Mouse (Mus musculus) heart, embryonic 10.5 days (tissue): Measurements from ENCODE around the gene Lmf2. TPM values are rescaled to one million over a fixed set of nuclear protein-coding genes. Genes with fewer than 3 reads are reported as not detected.

Experiments used
- DNase-seq: peaks from one replicate; pipeline ENCODE4 v3.0.0-alpha.2; 2017; ENCODE audit warnings: low spot score
- H3K27ac ChIP-seq: fragments of 300-500 bp; sonication (generic); 2 replicates; pipeline ENCODE4 v1.5.1; 2016; ENCODE audit warnings: mild to moderate bottlenecking
- H3K27me3 ChIP-seq: fragments of 300-500 bp; sonication (generic); 2 replicates; pipeline ENCODE4 v1.6.1; 2016; ENCODE audit warnings: mild to moderate bottlenecking; ENCODE audit not compliant: poor library complexity, insufficient read depth, severe bottlenecking
- H3K36me3 ChIP-seq: fragments of 300-500 bp; sonication (generic); 2 replicates; pipeline ENCODE4 v1.6.1; 2016; ENCODE audit warnings: mild to moderate bottlenecking, moderate library complexity
- H3K4me1 ChIP-seq: fragments of 300-500 bp; sonication (generic); 2 replicates; pipeline ENCODE4 v1.6.1; 2016; ENCODE audit warnings: mild to moderate bottlenecking
- H3K4me3 ChIP-seq: fragments of 300-500 bp; sonication (generic); 2 replicates; pipeline ENCODE4 v1.5.1; 2016; ENCODE audit warnings: mild to moderate bottlenecking, moderate library complexity
- H3K9me3 ChIP-seq: fragments of 300-500 bp; sonication (generic); 2 replicates; pipeline ENCODE4 v1.6.1; 2016; ENCODE audit warnings: mild to moderate bottlenecking, moderate library complexity
- WGBS: fragments of 180-500 bp; shearing (Covaris S2); methylation state at CpG from one replicate; pipeline ENCODE4 v1.1.7; 2016; 5-methylcytosine and 5-hydroxymethylcytosine counted together
- polyA plus RNA-seq: library from polyadenylated mRNA; unstranded; fragments of >200 nt; fragmentation: Nextera tagmentation; extraction: Ambion mirVana; gene quantifications from 2 replicates; pipeline ENCODE4 v1.2.1, GENCODE M21; 2016

Gene Lmf2
- polyA plus RNA-seq, 1 experiment from 2014 or later = 51.5 TPM

GRCm38 (mm10) chr15:89377362-89377761, 21.9 kb upstream of the Lmf2 start:
- Histone ChIP-seq H3K27me3 (peaks cover 62% of the 10 kb centered on the region), H3K9me3 (no peaks in the 10 kb centered on the region), H3K36me3 (peaks cover 5% of the 10 kb centered on the region), H3K27ac (no peak overlapping the region), H3K4me1 (peaks cover 44% of the 10 kb centered on the region), H3K4me3 (peak overlapping the region; percentile 22)
- DNase-seq = no peak
- 5% methylated on average over 18 of the region's 18 CpGs for WGBS

GRCm38 (mm10) chr15:89376957-89377356, 21.5 kb upstream of the Lmf2 start, which contains the start of gene Tymp:
Gene Tymp (minus strand): TSS chr15:89377039.
- H3K4me3 ChIP-seq = peak within 1 kb of the TSS; percentile 22
- H3K27me3 ChIP-seq = peaks cover 60% of the 10 kb centered on the region
- DNase-seq = no peak

GRCm38 (mm10) chr15:89376040-89376439, 20.6 kb upstream of the Lmf2 start:
- Histone ChIP-seq H3K36me3 (peaks cover 18% of the 10 kb centered on the region), H3K27ac (no peak overlapping the region), H3K27me3 (peaks cover 51% of the 10 kb centered on the region), H3K4me3 (no peak overlapping the region), H3K4me1 (peaks cover 50% of the 10 kb centered on the region), H3K9me3 (no peaks in the 10 kb centered on the region)
- WGBS = 77% methylated on average over 7 of the region's 7 CpGs
- no peak for DNase-seq

More at GRCm38 (mm10) chr15:89376957-89377356, 21.5 kb upstream of the Lmf2 start, which contains the start of gene Tymp:
- H3K4me1 ChIP-seq = peaks cover 48% of the 10 kb centered on the region
- H3K36me3 ChIP-seq = peaks cover 9% of the 10 kb centered on the region
- no peak within 1 kb of the TSS for H3K27ac ChIP-seq
- WGBS = 15% methylated on average over 16 of the region's 16 CpGs
- no peaks in the 10 kb centered on the region for H3K9me3 ChIP-seq

GRCm38 (mm10) chr15:89374801-89375534, 19.5 kb upstream of the Lmf2 start:
- H3K9me3 ChIP-seq = no peaks in the 10 kb centered on the region
- H3K4me3 ChIP-seq = peak overlapping the region; percentile 76
- H3K4me1 ChIP-seq = peaks cover 50% of the 10 kb centered on the region
- peaks cover 28% of the 10 kb centered on the region for H3K36me3 ChIP-seq
- H3K27ac ChIP-seq = no peak overlapping the region
- peaks cover 41% of the 10 kb centered on the region for H3K27me3 ChIP-seq
- no peak for DNase-seq
- 89% methylated on average over 17 of the region's 17 CpGs for WGBS

GRCm38 (mm10) chr15:89374340-89374739, 18.9 kb upstream of the Lmf2 start:
- peaks cover 46% of the 10 kb centered on the region for H3K4me1 ChIP-seq
- WGBS = 52% methylated on average over 9 of the region's 9 CpGs
- peak overlapping the region; percentile 94 for H3K27ac ChIP-seq
- H3K27me3 ChIP-seq = peaks cover 36% of the 10 kb centered on the region
- no peak for DNase-seq
- H3K9me3 ChIP-seq = no peaks in the 10 kb centered on the region
- H3K36me3 ChIP-seq = peaks cover 35% of the 10 kb centered on the region
- peak overlapping the region; percentile 76 for H3K4me3 ChIP-seq

- Histone ChIP-seq H3K27ac (peak within 1 kb of the TSS; percentile 94), H3K9me3 (no peaks in the 10 kb centered on the region), H3K27me3 (peaks cover 31% of the 10 kb centered on the region), H3K36me3 (peaks cover 40% of the 10 kb centered on the region), H3K4me1 (peaks cover 41% of the 10 kb centered on the region), H3K4me3 (peak within 1 kb of the TSS; percentile 76)
- WGBS = under 1% methylated on average over 42 of the region's 42 CpGs
- DNase-seq = peak; percentile 97
Measured at GRCm38 (mm10) chr15:89373762-89374248, 18.3 kb upstream of the Lmf2 start, which contains the start of gene Sco2. Gene Sco2 (minus strand): TSS chr15:89373846.

GRCm38 (mm10) chr15:89373027-89373761, 17.7 kb upstream of the Lmf2 start:
- Histone ChIP-seq H3K9me3 (no peaks in the 10 kb centered on the region), H3K36me3 (peaks cover 46% of the 10 kb centered on the region), H3K4me3 (peak overlapping the region; percentile 76), H3K4me1 (peaks cover 35% of the 10 kb centered on the region), H3K27ac (peak overlapping the region; percentile 94), H3K27me3 (peaks cover 25% of the 10 kb centered on the region)
- 2% methylated on average over 35 of the region's 35 CpGs for WGBS
- peak; percentile 92 for DNase-seq

- WGBS = 84% methylated on average over 7 of the region's 7 CpGs
- H3K36me3 ChIP-seq = peaks cover 53% of the 10 kb centered on the region
- H3K27me3 ChIP-seq = peaks cover 18% of the 10 kb centered on the region
- H3K27ac ChIP-seq = peak overlapping the region; percentile 94; the same call in 1 of the 2 replicates
- no peaks in the 10 kb centered on the region for H3K9me3 ChIP-seq
- peaks cover 33% of the 10 kb centered on the region for H3K4me1 ChIP-seq
- no peak for DNase-seq
- H3K4me3 ChIP-seq = peak overlapping the region; percentile 76
Measured at GRCm38 (mm10) chr15:89372536-89372935, 17.1 kb upstream of the Lmf2 start.

GRCm38 (mm10) chr15:89372068-89372467, 16.6 kb upstream of the Lmf2 start:
- Histone ChIP-seq H3K4me1 (peaks cover 28% of the 10 kb centered on the region), H3K27ac (peak overlapping the region; percentile 22; the same call in 1 of the 2 replicates)
- 89% methylated on average over 13 of the region's 13 CpGs for WGBS

GRCm38 (mm10) chr15:89365141-89365551, 9.7 kb upstream of the Lmf2 start:
- no peaks in the 10 kb centered on the region for H3K4me1 ChIP-seq
- peaks cover 99% of the 10 kb centered on the region for H3K36me3 ChIP-seq
- no peak overlapping the region for H3K4me3 ChIP-seq
- no peak for DNase-seq
- WGBS = 94% methylated on average over 4 of the region's 4 CpGs
- H3K27ac ChIP-seq = no peak overlapping the region
- H3K27me3 ChIP-seq = no peaks in the 10 kb centered on the region
- no peaks in the 10 kb centered on the region for H3K9me3 ChIP-seq

More at GRCm38 (mm10) chr15:89372068-89372467, 16.6 kb upstream of the Lmf2 start:
- Histone ChIP-seq H3K36me3 (peaks cover 57% of the 10 kb centered on the region), H3K9me3 (no peaks in the 10 kb centered on the region), H3K27me3 (peaks cover 13% of the 10 kb centered on the region), H3K4me3 (peak overlapping the region; percentile 76)
- no peak for DNase-seq

GRCm38 (mm10) chr15:89363051-89363450, 7.6 kb upstream of the Lmf2 start:
- H3K9me3 ChIP-seq = no peaks in the 10 kb centered on the region
- H3K4me3 ChIP-seq = no peak overlapping the region
- peaks cover 90% of the 10 kb centered on the region for H3K36me3 ChIP-seq
- peaks cover 9% of the 10 kb centered on the region; the same call in 1 of the 2 replicates for H3K4me1 ChIP-seq
- H3K27me3 ChIP-seq = no peaks in the 10 kb centered on the region
- no peak for DNase-seq
- WGBS = 91% methylated on average over 7 of the region's 7 CpGs
- H3K27ac ChIP-seq = no peak overlapping the region

- no peak overlapping the region for H3K27ac ChIP-seq
- no peak overlapping the region for H3K4me3 ChIP-seq
- no peaks in the 10 kb centered on the region for H3K27me3 ChIP-seq
- no peaks in the 10 kb centered on the region for H3K9me3 ChIP-seq
- peaks cover 49% of the 10 kb centered on the region for H3K36me3 ChIP-seq
- peaks cover 26% of the 10 kb centered on the region for H3K4me1 ChIP-seq
- no peak for DNase-seq
- 63% methylated on average over 3 of the region's 3 CpGs for WGBS
Measured at GRCm38 (mm10) chr15:89358784-89359183, 3.3 kb upstream of the Lmf2 start.

GRCm38 (mm10) chr15:89356372-89356771, 913 bp upstream of the Lmf2 start:
- Histone ChIP-seq H3K4me3 (peak overlapping the region; percentile 77), H3K4me1 (peaks cover 29% of the 10 kb centered on the region), H3K9me3 (no peaks in the 10 kb centered on the region), H3K27ac (peak overlapping the region; percentile 92), H3K27me3 (no peaks in the 10 kb centered on the region), H3K36me3 (peaks cover 50% of the 10 kb centered on the region)
- peak; percentile 95 for DNase-seq
- WGBS = under 1% methylated on average over 15 of the region's 15 CpGs
